Mouse (Mus musculus) heart, adult 2 months (tissue): ENCODE data around the gene Mdga2.

Experiments
- CTCF ChIP-seq: fragments of 200-600 bp; IDR thresholded peaks from 2 replicates; pipeline ENCODE4 v1.8.1; 2022; ENCODE audit warnings: antibody characterized with exemption, mild to moderate bottlenecking, moderate library complexity
- EP300 ChIP-seq: fragments of 200-500 bp; IDR thresholded peaks from 2 replicates; pipeline ENCODE4 v1.6.1; 2011; ENCODE audit warnings: low read depth, low read length, control low read depth; ENCODE audit not compliant: insufficient read depth
- POLR2A ChIP-seq: fragments of 200-500 bp; IDR thresholded peaks from 2 replicates; pipeline ENCODE4 v1.6.1; 2011; ENCODE audit warnings: mild to moderate bottlenecking, low read depth, low read length, control low read depth; ENCODE audit not compliant: insufficient read depth

GRCm38 (mm10) chr12:66465516-66465915, 756.8 kb downstream of the Mdga2 start:
- TF ChIP-seq EP300 (no peak), CTCF (no peak), POLR2A (no peak)
